Mouse (Mus musculus) bone marrow, adult 2 months (tissue): ENCODE measurements around the gene Efemp1. TPM values are rescaled to one million over a fixed set of nuclear protein-coding genes. Genes with fewer than 3 reads are reported as not detected.

Experiments used
- H3K27ac ChIP-seq: fragments of 200-500 bp; 2 replicates; pipeline ENCODE4 v1.5.1; 2012; ENCODE audit warnings: low read depth, mild to moderate bottlenecking, control low read depth, inconsistent platforms, low read length; ENCODE audit not compliant: control insufficient read depth, poor library complexity, insufficient read depth
- H3K4me1 ChIP-seq: fragments of 200-500 bp; 2 replicates; pipeline ENCODE4 v1.6.1; 2011; ENCODE audit warnings: low read length; ENCODE audit not compliant: control insufficient read depth, insufficient read depth
- H3K4me3 ChIP-seq: fragments of 200-500 bp; replicated peaks from 2 replicates; pipeline ENCODE3; 2011; ENCODE audit warnings: mild to moderate bottlenecking, low read depth, low read length, control low read depth; ENCODE audit not compliant: control insufficient read depth
- CTCF ChIP-seq: fragments of 200-500 bp; IDR thresholded peaks from 2 replicates; pipeline ENCODE4 v1.5.1; 2011; ENCODE audit warnings: low read length, control low read depth; ENCODE audit not compliant: control insufficient read depth, insufficient read depth
- POLR2A ChIP-seq: fragments of 200-500 bp; IDR thresholded peaks from 2 replicates; pipeline ENCODE4 v1.6.1; 2011; ENCODE audit warnings: low read depth, mild to moderate bottlenecking, control low read depth, low read length, borderline replicate concordance; ENCODE audit not compliant: control insufficient read depth
- WGBS: fragments of 180-500 bp; shearing (Covaris S2); methylation state at CpG from one replicate; pipeline ENCODE4 v1.1.7; 2018; 5-methylcytosine and 5-hydroxymethylcytosine counted together
- polyA plus RNA-seq: library from polyadenylated mRNA; stranded (reverse); fragments of >200 nt; gene quantifications from 2 replicates; pipeline ENCODE4 v1.2.4, GENCODE M21; 2011; ENCODE audit warnings: low replicate concordance; ENCODE audit not compliant: missing spikeins, insufficient read depth, insufficient read length

Gene Efemp1
- polyA plus RNA-seq, 1 experiment: 3.8 TPM

GRCm38 (mm10) chr11:28904596-28904995 lies 51.6 kb downstream of the Efemp1 start:
- Histone ChIP-seq H3K4me1 (no peaks in the 10 kb centered on the region), H3K4me3 (no peak overlapping the region), H3K27ac (no peak overlapping the region)
- TF ChIP-seq CTCF (no peak), POLR2A (no peak)
- WGBS: 61% methylated on average over 2 of the region's 2 CpGs

- H3K4me3 ChIP-seq: no peak overlapping the region
- TF ChIP-seq CTCF: no peak
- no peak for TF ChIP-seq POLR2A
- H3K27ac ChIP-seq: no peak overlapping the region
- 45% methylated on average over 3 of the region's 3 CpGs for WGBS
- H3K4me1 ChIP-seq: no peaks in the 10 kb centered on the region
These were observed 53.3 kb downstream of the Efemp1 start for GRCm38 (mm10) chr11:28906288-28906687.

GRCm38 (mm10) chr11:28908908-28909545 lies 56.0 kb downstream of the Efemp1 start:
- no peak overlapping the region for H3K4me3 ChIP-seq
- no peak overlapping the region for H3K27ac ChIP-seq
- no peak for TF ChIP-seq CTCF
- no peak for TF ChIP-seq POLR2A
- WGBS: 51% methylated on average over 3 of the region's 3 CpGs
- no peaks in the 10 kb centered on the region for H3K4me1 ChIP-seq

- Histone ChIP-seq H3K4me1 (no peaks in the 10 kb centered on the region), H3K27ac (no peak overlapping the region), H3K4me3 (no peak overlapping the region)
- TF ChIP-seq POLR2A: no peak
- TF ChIP-seq CTCF: no peak
- 76% methylated on average over 3 of the region's 3 CpGs for WGBS
These were observed 59.6 kb downstream of the Efemp1 start for GRCm38 (mm10) chr11:28912469-28913138.

GRCm38 (mm10) chr11:28934449-28934848 lies 81.4 kb downstream of the Efemp1 start:
- Histone ChIP-seq H3K4me3 (no peak overlapping the region), H3K4me1 (no peaks in the 10 kb centered on the region), H3K27ac (no peak overlapping the region)
- TF ChIP-seq POLR2A: no peak
- no peak for TF ChIP-seq CTCF

- WGBS: 65% methylated on average over 1 of the region's 1 CpGs
- no peak overlapping the region for H3K27ac ChIP-seq
- TF ChIP-seq CTCF (no peak), POLR2A (no peak)
These were observed 86.6 kb downstream of the Efemp1 start for GRCm38 (mm10) chr11:28939651-28940050.

GRCm38 (mm10) chr11:28951586-28952210 lies 98.7 kb downstream of the Efemp1 start:
- Histone ChIP-seq H3K4me1 (no peaks in the 10 kb centered on the region), H3K27ac (no peak overlapping the region), H3K4me3 (no peak overlapping the region)
- TF ChIP-seq CTCF (no peak), POLR2A (no peak)
- WGBS: 61% methylated on average over 2 of the region's 2 CpGs

More at GRCm38 (mm10) chr11:28939651-28940050, 86.6 kb downstream of the Efemp1 start:
- H3K4me1 ChIP-seq: no peaks in the 10 kb centered on the region
- no peak overlapping the region for H3K4me3 ChIP-seq

- Histone ChIP-seq H3K4me3 (no peak overlapping the region), H3K27ac (no peak overlapping the region), H3K4me1 (no peaks in the 10 kb centered on the region)
- no peak for TF ChIP-seq CTCF
- no peak for TF ChIP-seq POLR2A
- WGBS: 62% methylated on average over 6 of the region's 6 CpGs
These were observed 101.8 kb downstream of the Efemp1 start for GRCm38 (mm10) chr11:28954673-28955304.
